Mouse (Mus musculus) megakaryocyte, embryonic 14.5 days (primary cell): ENCODE measurements around the gene Adamtsl3.

Source experiments
- FLI1 ChIP-seq: IDR thresholded peaks from 2 replicates; pipeline ENCODE4 v1.6.1; 2012; ENCODE audit warnings: low read length, inconsistent platforms, mixed read lengths
- GATA1 ChIP-seq: IDR thresholded peaks from 3 replicates; pipeline ENCODE4 v1.6.1; 2012; ENCODE audit warnings: mixed read lengths, low read length, inconsistent platforms, borderline replicate concordance

DNA sequence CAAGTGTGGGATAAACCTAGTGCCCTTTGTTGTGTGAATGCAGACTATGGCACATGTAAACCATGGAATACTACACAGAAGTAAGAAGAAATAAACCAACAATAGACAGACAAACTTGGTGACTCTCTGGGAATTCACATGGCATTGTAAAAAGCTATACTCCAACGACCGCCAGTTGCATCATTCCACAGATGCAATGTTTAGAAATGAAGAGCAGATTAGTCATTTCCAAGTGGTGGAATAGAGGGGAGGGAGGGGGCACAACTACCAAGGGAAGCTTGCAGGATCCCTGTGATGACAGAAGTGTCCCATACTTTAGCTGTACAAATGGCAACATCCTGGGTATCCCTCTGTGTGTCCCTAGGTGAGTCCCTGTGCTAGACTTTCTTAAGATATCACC lies 97.7 kb downstream of the Adamtsl3 start:
- no peak for TF ChIP-seq GATA1
- TF ChIP-seq FLI1, result no peak
